Comparison of ENCODE assay signal across 13 mouse cellular contexts in genomic region chr4:7580554-7581219, GRCm38 (mm10).
DNase-seq lines count a peak whose midpoint lies in the region; ATAC-seq and TF ChIP-seq lines count a peak whose summit lies in the region.
"Had no signal": no experiment of that assay in that cellular context is flagged by ENCODE, and none has a peak within 500 bp of the region (broad histone marks: within the 10 kb centered on the region; RNA-seq: fewer than 3 reads in every experiment).

No protein-coding gene starts in this region.

- no peak overlapping the region for H3K9ac ChIP-seq in lung, embryonic 14.5 days
- peak overlapping the region; percentile 36 for H3K9ac ChIP-seq in hindbrain, embryonic 14.5 days
- no peak overlapping the region for H3K9ac ChIP-seq in neural tube, embryonic 13.5 days

- H3K9me3 ChIP-seq in lung, embryonic 14.5 days (ENCODE audit: low read depth, low read length), result no peaks in the 10 kb centered on the region
- no peaks in the 10 kb centered on the region for H3K9me3 ChIP-seq in hindbrain, embryonic 14.5 days (ENCODE audit: control insufficient read depth, low read length)
- H3K9me3 ChIP-seq in neural tube, embryonic 13.5 days, result no peaks in the 10 kb centered on the region
- H3K9me3 ChIP-seq: megakaryocyte, embryonic 14.5 days had no signal

- DNase-seq in lung, embryonic 14.5 days, result peak; percentile 69
- DNase-seq in lung, postnatal 25 days (ENCODE audit: low spot score), result no peak
- peak; percentile 44 for DNase-seq in embryo, embryonic 10.5 days (ENCODE audit: low spot score)
- DNase-seq in hindbrain, embryonic 14.5 days (ENCODE audit: low spot score), result peak; percentile 77
- no peak for DNase-seq in urinary bladder, postnatal 25 days (ENCODE audit: low spot score)
- no peak for DNase-seq in adrenal gland, adult 8-10 months
- DNase-seq in kidney, postnatal 4 days, result no peak
- DNase-seq: cerebellum, adult 18-20 months; gastrocnemius, postnatal 14 days; kidney, postnatal 25 days had no signal

- no peak overlapping the region for H3K4me3 ChIP-seq in lung, embryonic 14.5 days (ENCODE audit: low read depth, low read length)
- no peak overlapping the region for H3K4me3 ChIP-seq in hindbrain, embryonic 14.5 days (replicated peaks; ENCODE audit: low read length)
- no peak overlapping the region for H3K4me3 ChIP-seq in neural tube, embryonic 13.5 days
- H3K4me3 ChIP-seq: megakaryocyte, embryonic 14.5 days had no signal

- 36% methylated on average over 10 of the region's 10 CpGs for WGBS in lung, embryonic 14.5 days
- 47% methylated on average over 10 of the region's 10 CpGs for WGBS in hindbrain, embryonic 14.5 days
- 47% methylated on average over 10 of the region's 10 CpGs for WGBS in neural tube, embryonic 13.5 days

- no peaks in the 10 kb centered on the region for H3K4me1 ChIP-seq in lung, embryonic 14.5 days (ENCODE audit: insufficient read depth)
- peaks cover 15% of the 10 kb centered on the region for H3K4me1 ChIP-seq in hindbrain, embryonic 14.5 days (replicated peaks; ENCODE audit: control insufficient read depth, insufficient read depth, low read length)
- H3K4me1 ChIP-seq in neural tube, embryonic 13.5 days (replicated peaks), result peaks cover 25% of the 10 kb centered on the region
- H3K4me1 ChIP-seq: megakaryocyte, embryonic 14.5 days had no signal

- no peak for TF ChIP-seq CTCF in lung, embryonic 14.5 days (IDR thresholded peaks at IDR 0.05; ENCODE audit: low read depth)

- H3K4me2 ChIP-seq in lung, embryonic 14.5 days, result peak overlapping the region; percentile 27
- peak overlapping the region; percentile 36 for H3K4me2 ChIP-seq in hindbrain, embryonic 14.5 days (replicated peaks)
- H3K4me2 ChIP-seq in neural tube, embryonic 13.5 days, result peak overlapping the region; percentile 30

- no peaks in the 10 kb centered on the region for H3K36me3 ChIP-seq in lung, embryonic 14.5 days (ENCODE audit: insufficient read depth)
- no peaks in the 10 kb centered on the region for H3K36me3 ChIP-seq in hindbrain, embryonic 14.5 days (replicated peaks; ENCODE audit: control insufficient read depth, insufficient read depth)
- no peaks in the 10 kb centered on the region for H3K36me3 ChIP-seq in neural tube, embryonic 13.5 days

- no peaks in the 10 kb centered on the region for H3K27me3 ChIP-seq in lung, embryonic 14.5 days (ENCODE audit: insufficient read depth, low read length)
- no peaks in the 10 kb centered on the region for H3K27me3 ChIP-seq in hindbrain, embryonic 14.5 days (ENCODE audit: control insufficient read depth, insufficient read depth, low read length)
- H3K27me3 ChIP-seq in neural tube, embryonic 13.5 days, result no peaks in the 10 kb centered on the region
- H3K27me3 ChIP-seq: megakaryocyte, embryonic 14.5 days; Patski had no signal

- H3K27ac ChIP-seq in lung, embryonic 14.5 days (ENCODE audit: low read depth), result no peak overlapping the region
- H3K27ac ChIP-seq in hindbrain, embryonic 14.5 days, result peak overlapping the region; percentile 84
- H3K27ac ChIP-seq in neural tube, embryonic 13.5 days (replicated peaks), result peak overlapping the region; percentile 78

- ATAC-seq in lung, embryonic 14.5 days (ENCODE audit: insufficient read depth), result peak; percentile 52; the same call in 1 of the 2 replicates
- peak; percentile 73 for ATAC-seq in hindbrain, embryonic 14.5 days (ENCODE audit: low FRiP score)
- ATAC-seq in neural tube, embryonic 13.5 days (ENCODE audit: low read depth), result peak; percentile 82
- ATAC-seq: Patski had no signal

Comparison
In these comparisons a context has a peak if more than half of its experiments do, and no peak if none do; other contexts are left out.
1. DNase-seq: peak in lung, embryonic 14.5 days (single experiment), embryo, embryonic 10.5 days (single experiment) and hindbrain, embryonic 14.5 days (single experiment); none in lung, postnatal 25 days (single experiment), urinary bladder, postnatal 25 days (single experiment), adrenal gland, adult 8-10 months (single experiment) and kidney, postnatal 4 days (0 of 2).
2. Peak in every context shown above with its lines, with median percentiles within 50 percentile points of each other: ATAC-seq and H3K4me2 ChIP-seq.